Mouse (Mus musculus) hindbrain, embryonic 11.5 days (tissue): ENCODE data around the gene Erf. TPM values are rescaled to one million over a fixed set of nuclear protein-coding genes. Genes with fewer than 3 reads are reported as not detected.

Source experiments
- ATAC-seq: fragments of 200-750 bp; cut with Nextera tagmentation; 2 replicates; pipeline ENCODE4 v1.8.0; 2017; ENCODE audit warnings: mild to moderate bottlenecking, moderate TSS enrichment, moderate library complexity; ENCODE audit not compliant: low FRiP score
- DNase-seq: peaks from one replicate; pipeline ENCODE4 v3.0.0-alpha.2; 2015; ENCODE audit warnings: low spot score
- H3K27ac ChIP-seq: fragments of 300-500 bp; sonication (generic); 2 replicates; pipeline ENCODE4 v1.5.1; 2014; ENCODE audit warnings: mild to moderate bottlenecking, low read depth, low read length
- H3K27me3 ChIP-seq: fragments of 300-500 bp; sonication (generic); 2 replicates; pipeline ENCODE4 v1.6.1; 2014; ENCODE audit warnings: mild to moderate bottlenecking, low read length, moderate library complexity, mixed read lengths; ENCODE audit not compliant: control insufficient read depth, insufficient read depth
- H3K36me3 ChIP-seq: fragments of 300-500 bp; sonication (generic); 2 replicates; pipeline ENCODE4 v1.6.1; 2014; ENCODE audit warnings: mild to moderate bottlenecking, low read length, moderate library complexity, mixed read lengths; ENCODE audit not compliant: control insufficient read depth, insufficient read depth
- H3K4me1 ChIP-seq: fragments of 300-500 bp; sonication (generic); replicated peaks from 2 replicates; pipeline ENCODE4 v1.6.1; 2014; ENCODE audit warnings: low read length, mixed read lengths; ENCODE audit not compliant: control insufficient read depth, insufficient read depth
- H3K4me2 ChIP-seq: fragments of 300-500 bp; sonication (generic); replicated peaks from 2 replicates; pipeline ENCODE4 v1.6.1; 2014; ENCODE audit warnings: mild to moderate bottlenecking, low read depth, low read length
- H3K4me3 ChIP-seq: fragments of 300-500 bp; sonication (generic); 2 replicates; pipeline ENCODE4 v1.5.1; 2014; ENCODE audit warnings: low read depth, low read length
- H3K9ac ChIP-seq: fragments of 300-500 bp; sonication (generic); 2 replicates; pipeline ENCODE4 v1.6.1; 2014; ENCODE audit warnings: low read depth, low read length
- H3K9me3 ChIP-seq: fragments of 300-500 bp; sonication (generic); 2 replicates; pipeline ENCODE4 v1.6.1; 2016; ENCODE audit warnings: low read length; ENCODE audit not compliant: control insufficient read depth
- WGBS: fragments of 180-500 bp; shearing (Covaris S2); extraction: QIAGEN DNeasy Blood & Tissue Kit; methylation state at CpG from one replicate; pipeline ENCODE4 v1.1.7; 2014; 5-methylcytosine and 5-hydroxymethylcytosine counted together
- polyA plus RNA-seq: library from polyadenylated mRNA; unstranded; fragments of >200 nt; fragmentation: Nextera tagmentation; extraction: Ambion mirVana; gene quantifications from 2 replicates; pipeline ENCODE4 v1.2.1, GENCODE M21; 2014

Erf gene
- polyA plus RNA-seq, 1 experiment from 2014 or later, result 14.2 TPM

DNA sequence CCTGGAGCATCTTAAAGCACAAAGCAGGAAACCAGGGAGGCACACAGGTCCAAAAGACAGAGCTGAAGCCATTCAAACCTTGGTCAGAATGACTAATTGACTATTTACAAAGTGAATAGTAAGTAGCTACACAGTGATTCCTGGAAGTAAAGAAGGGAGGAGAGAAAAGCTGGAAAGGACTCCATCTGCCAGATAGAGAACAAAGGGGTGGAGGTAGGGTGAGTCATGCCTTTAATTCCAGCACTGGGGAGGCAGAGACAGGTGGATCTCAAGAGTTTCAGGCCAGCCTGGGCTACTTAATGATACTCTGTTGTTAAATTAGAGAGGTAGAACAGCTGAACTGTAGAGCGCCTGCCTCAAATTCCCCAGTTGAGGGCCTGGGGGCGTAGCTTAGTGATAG is 36.4 kb downstream of the Erf start:
- Histone ChIP-seq H3K36me3 (0 out of 2 replicates have a peak, but pooled peaks cover 2% of the 10 kb centered on the region), H3K9ac (no peak overlapping the region), H3K27ac (no peak overlapping the region), H3K4me1 (no peaks in the 10 kb centered on the region), H3K9me3 (no peaks in the 10 kb centered on the region), H3K4me3 (no peak overlapping the region), H3K4me2 (no peak overlapping the region), H3K27me3 (no peaks in the 10 kb centered on the region)
- WGBS, result 96% methylated on average over 2 of the region's 2 CpGs
- DNase-seq (no peak), ATAC-seq (no peak)

DNA sequence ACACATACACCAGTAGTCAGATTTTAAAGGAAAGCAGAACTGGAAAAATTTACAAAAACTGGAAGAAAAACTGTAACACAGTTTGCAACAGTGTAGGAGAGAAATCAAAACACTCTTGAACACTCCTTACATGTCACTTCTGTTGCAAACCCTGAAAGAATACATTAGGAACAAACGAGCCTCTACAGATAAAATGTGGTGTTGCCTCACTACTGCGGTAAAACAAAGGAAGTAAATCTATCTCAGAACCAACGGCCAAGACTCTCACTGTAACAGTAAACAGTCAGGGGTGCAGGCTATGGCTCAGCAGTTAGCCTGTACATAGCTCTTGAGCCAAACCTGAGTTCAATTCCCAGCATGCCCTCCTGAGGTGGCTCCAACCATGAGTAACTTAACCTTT is 37.5 kb downstream of the Erf start:
- 81% methylated on average over 3 of the region's 3 CpGs for WGBS
- Histone ChIP-seq H3K9ac (no peak overlapping the region), H3K4me2 (no peak overlapping the region), H3K36me3 (0 out of 2 replicates have a peak, but pooled peaks cover 2% of the 10 kb centered on the region), H3K4me3 (no peak overlapping the region), H3K4me1 (no peaks in the 10 kb centered on the region), H3K9me3 (no peaks in the 10 kb centered on the region), H3K27ac (no peak overlapping the region), H3K27me3 (no peaks in the 10 kb centered on the region)
- DNase-seq, result no peak
- no peak for ATAC-seq

DNA sequence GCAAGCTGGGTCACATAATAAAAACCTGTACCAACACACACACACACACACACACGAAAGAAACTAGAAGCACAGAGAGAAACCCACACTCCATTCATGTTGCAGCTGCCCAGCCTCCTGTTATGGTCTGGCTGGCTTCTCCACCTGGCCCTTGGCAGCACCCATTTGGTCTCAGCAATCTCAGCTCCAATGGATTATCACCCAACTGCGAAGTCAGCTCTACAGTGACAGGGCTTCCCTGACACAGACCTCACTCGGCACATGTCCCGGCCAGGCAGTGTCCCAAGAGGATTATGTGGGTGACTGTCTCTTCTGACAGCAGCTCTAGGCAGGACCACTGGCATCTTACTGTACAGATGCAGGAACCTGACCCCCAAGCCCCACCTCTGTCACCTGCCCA is 40.1 kb downstream of the Erf start:
- Histone ChIP-seq H3K9ac (no peak overlapping the region), H3K36me3 (0 out of 2 replicates have a peak, but pooled peaks cover 2% of the 10 kb centered on the region)
- ATAC-seq, result no peak

DNA sequence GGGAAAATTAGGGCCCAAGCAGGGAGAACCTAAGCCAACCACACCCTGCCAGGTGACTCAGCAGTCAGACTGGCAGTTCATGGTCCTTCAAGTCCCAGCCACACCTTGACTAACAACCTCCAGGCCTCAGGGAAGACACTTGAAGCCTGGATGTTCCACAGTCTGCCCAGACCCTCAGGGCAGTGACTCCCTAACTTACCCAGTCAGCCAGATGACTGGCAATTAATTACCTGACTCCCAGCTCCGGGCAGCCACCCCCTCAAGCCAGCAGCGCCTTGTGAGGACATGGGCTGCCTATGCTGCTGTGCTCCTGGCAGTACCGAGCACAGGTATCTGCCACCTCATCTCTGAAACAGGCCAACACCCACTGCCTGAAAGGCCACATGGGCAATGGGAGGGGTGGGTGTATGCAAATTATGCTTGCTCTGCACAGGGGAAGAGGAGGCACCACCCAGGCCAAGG is 41.4 kb downstream of the Erf start:
- Histone ChIP-seq H3K9me3 (no peaks in the 10 kb centered on the region), H3K4me1 (no peaks in the 10 kb centered on the region), H3K36me3 (0 out of 2 replicates have a peak, but pooled peaks cover 2% of the 10 kb centered on the region), H3K4me3 (no peak overlapping the region), H3K27me3 (no peaks in the 10 kb centered on the region), H3K9ac (no peak overlapping the region), H3K27ac (no peak overlapping the region), H3K4me2 (no peak overlapping the region)
- WGBS, result 84% methylated on average over 3 of the region's 3 CpGs
- DNase-seq (no peak), ATAC-seq (no peak)

More for the DNA sequence above, 40.1 kb downstream of the Erf start:
- 88% methylated on average over 4 of the region's 4 CpGs for WGBS
- Histone ChIP-seq H3K9me3 (no peaks in the 10 kb centered on the region), H3K4me3 (no peak overlapping the region), H3K27ac (no peak overlapping the region), H3K4me2 (no peak overlapping the region), H3K4me1 (no peaks in the 10 kb centered on the region), H3K27me3 (no peaks in the 10 kb centered on the region)
- DNase-seq, result no peak

DNA sequence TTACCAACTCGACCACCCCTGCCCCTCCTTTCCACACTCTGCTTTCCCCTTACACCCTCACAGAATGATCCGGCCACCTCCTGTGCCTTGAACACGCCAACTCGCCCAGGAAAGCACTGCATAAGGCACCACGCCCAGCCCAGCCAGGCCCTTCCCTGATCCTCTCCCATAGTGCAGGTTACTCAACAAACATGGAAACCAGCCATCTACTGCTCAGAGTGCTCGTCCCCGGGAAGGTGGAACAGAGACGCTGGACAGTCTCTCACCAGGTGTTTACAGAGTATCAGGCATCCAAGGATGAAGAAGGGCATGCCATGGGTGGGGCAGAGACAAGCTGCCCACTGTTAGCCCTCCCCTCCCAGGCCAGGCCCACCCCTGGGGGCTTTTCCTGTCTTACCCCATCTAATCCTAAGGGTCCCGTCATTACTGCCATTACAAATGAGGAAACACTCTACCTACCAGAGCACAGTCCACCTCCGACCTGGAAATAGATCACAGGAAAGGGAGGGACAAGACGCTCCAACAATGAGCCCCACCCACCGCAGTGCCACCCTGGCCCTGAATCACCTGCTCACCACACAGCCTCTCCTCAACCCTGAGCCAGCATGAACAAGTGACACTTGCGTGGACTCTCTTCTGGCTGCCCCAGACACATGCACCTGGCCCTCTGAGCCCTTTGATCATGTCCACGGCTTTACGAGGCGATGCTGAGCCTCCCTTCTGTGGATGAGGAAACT is 44.3 kb downstream of the Erf start:
- Histone ChIP-seq H3K9me3 (no peaks in the 10 kb centered on the region), H3K27me3 (no peaks in the 10 kb centered on the region), H3K4me3 (no peak overlapping the region), H3K4me1 (no peaks in the 10 kb centered on the region), H3K36me3 (0 out of 2 replicates have a peak, but pooled peaks cover 8% of the 10 kb centered on the region), H3K4me2 (no peak overlapping the region), H3K27ac (no peak overlapping the region), H3K9ac (no peak overlapping the region)
- DNase-seq (no peak), ATAC-seq (no peak)
- WGBS, result 90% methylated on average over 16 of the region's 16 CpGs

- Histone ChIP-seq H3K27ac (no peak overlapping the region), H3K36me3 (0 out of 2 replicates have a peak, but pooled peaks cover 5% of the 10 kb centered on the region), H3K4me3 (no peak overlapping the region), H3K4me2 (no peak overlapping the region), H3K4me1 (no peaks in the 10 kb centered on the region), H3K27me3 (no peaks in the 10 kb centered on the region), H3K9ac (no peak overlapping the region), H3K9me3 (no peaks in the 10 kb centered on the region)
- 83% methylated on average over 16 of the region's 16 CpGs for WGBS
- DNase-seq (no peak), ATAC-seq (no peak)
These were observed 45.0 kb downstream of the Erf start for GRCm38 (mm10) chr7:25205355-25206093.

GRCm38 (mm10) chr7:25203624-25204023 is 46.9 kb downstream of the Erf start:
- WGBS, result 88% methylated on average over 19 of the region's 20 CpGs
- H3K4me2 ChIP-seq, result no peak overlapping the region
- H3K27me3 ChIP-seq, result no peaks in the 10 kb centered on the region
- no peaks in the 10 kb centered on the region for H3K9me3 ChIP-seq
- no peaks in the 10 kb centered on the region for H3K4me1 ChIP-seq
- 0 out of 2 replicates have a peak, but pooled peaks cover 5% of the 10 kb centered on the region for H3K36me3 ChIP-seq
- no peak for DNase-seq
- H3K9ac ChIP-seq, result no peak overlapping the region
- no peak for ATAC-seq
- H3K4me3 ChIP-seq, result no peak overlapping the region
- H3K27ac ChIP-seq, result no peak overlapping the region

- H3K27me3 ChIP-seq, result no peaks in the 10 kb centered on the region
These were observed 53.1 kb downstream of the Erf start for GRCm38 (mm10) chr7:25197384-25198018.

More at GRCm38 (mm10) chr7:25197384-25198018, 53.1 kb downstream of the Erf start:
- Histone ChIP-seq H3K36me3 (no peaks in the 10 kb centered on the region), H3K27ac (no peak overlapping the region), H3K9me3 (no peaks in the 10 kb centered on the region), H3K4me1 (no peaks in the 10 kb centered on the region), H3K4me3 (no peak overlapping the region), H3K9ac (no peak overlapping the region), H3K4me2 (no peak overlapping the region)
- DNase-seq (no peak), ATAC-seq (no peak)
- WGBS, result 77% methylated on average over 10 of the region's 10 CpGs
